Mouse (Mus musculus): ENCODE results near the gene Nup54. TPM values are rescaled to one million over a fixed set of nuclear protein-coding genes. Genes with fewer than 3 reads are reported as not detected.

Nup54 gene
- total and polyA plus RNA-seq, 2 experiments from 2014 or later = 42.3 to 90.2 TPM

DNA sequence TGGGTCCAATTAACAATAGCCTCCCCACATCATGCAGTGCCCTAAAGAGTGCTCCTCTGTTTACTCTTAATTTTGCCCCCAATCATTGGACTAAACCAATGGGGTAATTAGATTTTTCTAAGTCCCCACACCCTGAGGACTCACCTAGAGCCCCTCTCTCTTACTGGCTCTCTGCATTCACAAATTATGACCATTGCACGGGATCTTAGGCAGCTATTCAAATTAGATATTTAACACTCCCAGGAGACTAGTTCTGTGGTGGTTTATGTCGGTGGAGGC is 30.7 kb downstream of the Nup54 start:
- DNase-seq (ENCODE audit: low spot score) (no peak), ATAC-seq (no peak)
- Histone ChIP-seq H3K4me3 (ENCODE audit: low read length) (no peak overlapping the region), H3K9me3 (ENCODE audit: low read length) (no peaks in the 10 kb centered on the region), H3K27me3 (ENCODE audit: insufficient read depth, low read length) (no peaks in the 10 kb centered on the region), H3K9ac (replicated peaks; ENCODE audit: low read length) (no peak overlapping the region), H3K36me3 (ENCODE audit: insufficient read depth, low read length) (no peaks in the 10 kb centered on the region), H3K4me2 (ENCODE audit: low read depth, low read length) (no peak overlapping the region), H3K27ac (no peak overlapping the region), H3K4me1 (ENCODE audit: insufficient read depth, low read length) (no peaks in the 10 kb centered on the region)
- WGBS = 39% methylated on average over 2 of the region's 2 CpGs
- TF ChIP-seq CTCF (IDR thresholded peaks at IDR 0.05; ENCODE audit: low read depth) = no peak

GRCm38 (mm10) chr5:92403562-92404399 is 31.2 kb downstream of the Nup54 start:
- ATAC-seq = no peak
- WGBS = 55% methylated on average over 10 of the region's 10 CpGs
- Histone ChIP-seq H3K4me3 (ENCODE audit: low read length) (no peak overlapping the region), H3K4me1 (ENCODE audit: insufficient read depth, low read length) (no peaks in the 10 kb centered on the region), H3K9me3 (ENCODE audit: low read length) (no peaks in the 10 kb centered on the region), H3K9ac (replicated peaks; ENCODE audit: low read length) (no peak overlapping the region), H3K4me2 (ENCODE audit: low read depth, low read length) (no peak overlapping the region), H3K27ac (no peak overlapping the region), H3K36me3 (ENCODE audit: insufficient read depth, low read length) (no peaks in the 10 kb centered on the region), H3K27me3 (ENCODE audit: insufficient read depth, low read length) (no peaks in the 10 kb centered on the region)
- DNase-seq (ENCODE audit: low spot score) = no peak
- TF ChIP-seq CTCF (IDR thresholded peaks at IDR 0.05; ENCODE audit: low read depth) = no peak

DNA sequence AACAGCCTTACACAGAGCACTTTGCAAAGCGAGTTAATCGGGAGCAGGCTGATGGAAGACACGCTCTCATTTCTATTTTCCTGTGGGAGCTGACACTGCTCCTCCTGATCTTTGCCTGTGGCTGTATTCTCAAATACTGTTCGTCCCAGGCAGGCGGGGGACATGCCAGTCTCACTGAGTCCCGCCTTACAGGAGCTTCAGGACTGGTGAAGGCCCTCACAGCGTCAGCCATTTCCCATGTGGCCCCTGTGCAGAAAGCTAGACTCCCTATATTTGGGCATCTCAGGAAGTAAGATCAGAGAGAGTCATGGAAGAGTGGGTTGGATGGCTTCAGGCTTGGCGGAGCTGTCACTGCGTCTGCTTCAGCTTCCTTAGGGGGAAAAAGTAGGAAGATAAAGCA is 32.2 kb downstream of the Nup54 start:
- WGBS = 71% methylated on average over 9 of the region's 9 CpGs
- no peaks in the 10 kb centered on the region for H3K9me3 ChIP-seq (ENCODE audit: low read length)
- TF ChIP-seq CTCF (IDR thresholded peaks at IDR 0.05; ENCODE audit: low read depth) = no peak
- H3K4me2 ChIP-seq (ENCODE audit: low read depth, low read length) = no peak overlapping the region
- no peak for DNase-seq (ENCODE audit: low spot score)
- H3K36me3 ChIP-seq (ENCODE audit: insufficient read depth, low read length) = no peaks in the 10 kb centered on the region
- H3K4me3 ChIP-seq (ENCODE audit: low read length) = no peak overlapping the region
- no peaks in the 10 kb centered on the region for H3K27me3 ChIP-seq (ENCODE audit: insufficient read depth, low read length)
- no peak overlapping the region for H3K27ac ChIP-seq
- no peaks in the 10 kb centered on the region for H3K4me1 ChIP-seq (ENCODE audit: insufficient read depth, low read length)
- no peak overlapping the region for H3K9ac ChIP-seq (replicated peaks; ENCODE audit: low read length)
- ATAC-seq = no peak

DNA sequence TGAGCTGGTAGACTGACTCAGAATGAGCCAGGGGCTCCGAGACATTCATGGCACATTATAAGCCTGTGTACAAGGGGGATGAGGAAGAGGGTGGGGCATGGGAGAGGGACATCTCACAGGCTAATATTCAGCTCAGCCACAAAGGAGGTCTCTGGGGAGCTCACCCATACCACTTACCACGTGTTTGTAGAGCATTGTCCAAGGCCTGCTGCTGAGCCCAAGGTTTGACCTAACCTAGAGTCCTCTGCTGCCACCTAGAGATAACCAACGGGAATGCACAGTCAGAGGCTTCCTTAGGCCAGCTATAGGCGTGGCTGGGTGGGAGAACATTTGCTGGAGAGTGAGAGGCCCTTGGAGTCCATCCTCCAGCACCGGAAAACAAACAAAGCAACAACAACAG is 36.9 kb downstream of the Nup54 start:
- Histone ChIP-seq H3K9ac (replicated peaks; ENCODE audit: low read length) (no peak overlapping the region), H3K4me3 (ENCODE audit: low read length) (no peak overlapping the region), H3K27me3 (ENCODE audit: insufficient read depth, low read length) (0 out of 2 replicates have a peak, but pooled peaks cover 7% of the 10 kb centered on the region), H3K4me1 (ENCODE audit: insufficient read depth, low read length) (no peaks in the 10 kb centered on the region), H3K36me3 (ENCODE audit: insufficient read depth, low read length) (no peaks in the 10 kb centered on the region), H3K4me2 (ENCODE audit: low read depth, low read length) (no peak overlapping the region), H3K27ac (no peak overlapping the region), H3K9me3 (ENCODE audit: low read length) (no peaks in the 10 kb centered on the region)
- DNase-seq (ENCODE audit: low spot score) = peak; percentile 88
- 27% methylated on average over 5 of the region's 5 CpGs for WGBS
- TF ChIP-seq CTCF (IDR thresholded peaks at IDR 0.05; ENCODE audit: low read depth) = peak; percentile 82
- peak; percentile 90 for ATAC-seq

GRCm38 (mm10) chr5:92396476-92396875 is 38.5 kb downstream of the Nup54 start:
- ATAC-seq = no peak
- H3K9ac ChIP-seq (replicated peaks; ENCODE audit: low read length) = no peak overlapping the region
- TF ChIP-seq CTCF (IDR thresholded peaks at IDR 0.05; ENCODE audit: low read depth) = no peak
- no peak overlapping the region for H3K4me2 ChIP-seq (ENCODE audit: low read depth, low read length)
- no peaks in the 10 kb centered on the region for H3K4me1 ChIP-seq (ENCODE audit: insufficient read depth, low read length)
- H3K4me3 ChIP-seq (ENCODE audit: low read length) = no peak overlapping the region
- DNase-seq (ENCODE audit: low spot score) = no peak
- H3K36me3 ChIP-seq (ENCODE audit: insufficient read depth, low read length) = no peaks in the 10 kb centered on the region
- no peaks in the 10 kb centered on the region for H3K9me3 ChIP-seq (ENCODE audit: low read length)
- peaks cover 14% of the 10 kb centered on the region; the same call in 1 of the 2 replicates for H3K27me3 ChIP-seq (ENCODE audit: insufficient read depth, low read length)
- H3K27ac ChIP-seq = no peak overlapping the region
- 89% methylated on average over 6 of the region's 6 CpGs for WGBS

DNA sequence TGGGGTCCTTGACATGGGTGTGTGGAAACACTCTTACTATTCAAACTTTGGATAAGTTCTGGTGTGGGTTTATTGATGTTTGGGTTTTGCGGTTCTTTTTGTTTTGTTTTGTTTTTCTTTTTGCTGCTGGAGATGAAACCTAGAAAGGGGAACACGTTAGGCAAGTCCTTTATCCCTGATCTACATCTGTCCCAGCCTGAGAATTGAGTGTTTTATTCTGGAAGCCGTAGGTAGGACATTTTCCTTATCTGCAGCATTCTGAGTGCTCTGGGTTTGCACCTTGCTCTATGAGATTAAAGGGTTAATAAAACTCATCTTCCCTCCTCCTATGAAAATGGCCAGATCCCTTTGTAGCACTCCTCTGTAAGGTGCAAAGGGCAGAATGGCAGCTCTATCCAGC is 39.3 kb downstream of the Nup54 start:
- 83% methylated on average over 3 of the region's 3 CpGs for WGBS

GRCm38 (mm10) chr5:92393863-92394262 is 41.2 kb downstream of the Nup54 start:
- Histone ChIP-seq H3K9ac (replicated peaks; ENCODE audit: low read length) (no peak overlapping the region), H3K27me3 (ENCODE audit: insufficient read depth, low read length) (peaks cover 16% of the 10 kb centered on the region; the same call in 1 of the 2 replicates), H3K36me3 (ENCODE audit: insufficient read depth, low read length) (no peaks in the 10 kb centered on the region), H3K9me3 (ENCODE audit: low read length) (no peaks in the 10 kb centered on the region), H3K4me3 (ENCODE audit: low read length) (no peak overlapping the region), H3K4me2 (ENCODE audit: low read depth, low read length) (no peak overlapping the region), H3K4me1 (ENCODE audit: insufficient read depth, low read length) (no peaks in the 10 kb centered on the region), H3K27ac (no peak overlapping the region)
- ATAC-seq = no peak
- no peak for DNase-seq (ENCODE audit: low spot score)
- 67% methylated on average over 10 of the region's 10 CpGs for WGBS
- no peak for TF ChIP-seq CTCF (IDR thresholded peaks at IDR 0.05; ENCODE audit: low read depth)

More for the DNA sequence above, 39.3 kb downstream of the Nup54 start:
- no peak for DNase-seq (ENCODE audit: low spot score)
- no peak overlapping the region for H3K4me3 ChIP-seq (ENCODE audit: low read length)
- H3K4me1 ChIP-seq (ENCODE audit: insufficient read depth, low read length) = no peaks in the 10 kb centered on the region
- no peak for TF ChIP-seq CTCF (IDR thresholded peaks at IDR 0.05; ENCODE audit: low read depth)
- ATAC-seq = no peak
- H3K36me3 ChIP-seq (ENCODE audit: insufficient read depth, low read length) = no peaks in the 10 kb centered on the region
- peaks cover 16% of the 10 kb centered on the region; the same call in 1 of the 2 replicates for H3K27me3 ChIP-seq (ENCODE audit: insufficient read depth, low read length)
- no peak overlapping the region for H3K27ac ChIP-seq
- H3K9ac ChIP-seq (replicated peaks; ENCODE audit: low read length) = no peak overlapping the region
- no peaks in the 10 kb centered on the region for H3K9me3 ChIP-seq (ENCODE audit: low read length)
- H3K4me2 ChIP-seq (ENCODE audit: low read depth, low read length) = no peak overlapping the region

Measured in hindbrain, postnatal 0 days (tissue).